Mouse (Mus musculus): Measurements from ENCODE around the gene Gm49403. TPM values are rescaled to one million over a fixed set of nuclear protein-coding genes. Genes with fewer than 3 reads are reported as not detected.

The Gm49403 gene
- polyA plus RNA-seq, 1 experiment, result not detected

DNA sequence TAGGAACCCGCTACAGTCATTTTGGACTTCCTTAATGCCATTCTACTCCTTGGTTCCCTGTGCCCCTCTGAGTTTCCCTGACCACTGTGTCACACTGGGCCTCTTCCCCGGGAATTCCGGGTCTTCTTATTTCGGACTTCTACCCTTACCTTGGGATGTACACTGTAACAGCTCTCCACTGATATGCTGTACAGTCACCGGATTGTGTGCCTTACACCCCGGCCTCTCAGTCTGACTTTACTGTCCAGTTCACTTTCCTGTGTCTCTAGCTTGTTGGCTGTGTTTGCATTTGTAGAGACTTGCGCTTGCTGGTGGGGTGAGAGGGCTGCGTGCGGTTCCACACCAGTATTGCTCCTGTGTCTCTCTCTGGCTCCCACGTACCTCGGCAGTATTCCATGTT is 46.4 kb downstream of the Gm49403 start:
- Histone ChIP-seq H3ac (ENCODE audit: control insufficient read depth, insufficient read length, low read depth) (peak overlapping the region; percentile 73), H3K36me3 (ENCODE audit: control insufficient read depth, insufficient read depth) (peaks cover 19% of the 10 kb centered on the region), H3K4me3 (ENCODE audit: insufficient read depth, poor library complexity, severe bottlenecking) (peak overlapping the region; percentile 59), H3K79me3 (ENCODE audit: low read depth) (peaks cover 10% of the 10 kb centered on the region), H3K79me2 (ENCODE audit: control insufficient read depth, insufficient read depth) (peaks cover 17% of the 10 kb centered on the region), H3K27me3 (ENCODE audit: control insufficient read depth, insufficient read depth, insufficient read length) (no peaks in the 10 kb centered on the region)
- TF ChIP-seq CTCF (IDR thresholded peaks at IDR 0.05; ENCODE audit: control insufficient read depth, insufficient read depth, insufficient read length) (no peak), CEBPB (IDR thresholded peaks at IDR 0.05; ENCODE audit: low read depth) (no peak), MYOG (IDR thresholded peaks at IDR 0.05; ENCODE audit: control insufficient read depth, extremely low read depth, insufficient read length) (no peak), USF1 (IDR thresholded peaks at IDR 0.05; ENCODE audit: low read depth) (no peak), FOSL1 (IDR thresholded peaks at IDR 0.05; ENCODE audit: insufficient read depth, low read length, poor library complexity, severe bottlenecking) (no peak), MYOD1 (IDR thresholded peaks at IDR 0.05; ENCODE audit: control insufficient read depth, insufficient read length, low read depth) (no peak), MAX (IDR thresholded peaks at IDR 0.05) (no peak)

DNA sequence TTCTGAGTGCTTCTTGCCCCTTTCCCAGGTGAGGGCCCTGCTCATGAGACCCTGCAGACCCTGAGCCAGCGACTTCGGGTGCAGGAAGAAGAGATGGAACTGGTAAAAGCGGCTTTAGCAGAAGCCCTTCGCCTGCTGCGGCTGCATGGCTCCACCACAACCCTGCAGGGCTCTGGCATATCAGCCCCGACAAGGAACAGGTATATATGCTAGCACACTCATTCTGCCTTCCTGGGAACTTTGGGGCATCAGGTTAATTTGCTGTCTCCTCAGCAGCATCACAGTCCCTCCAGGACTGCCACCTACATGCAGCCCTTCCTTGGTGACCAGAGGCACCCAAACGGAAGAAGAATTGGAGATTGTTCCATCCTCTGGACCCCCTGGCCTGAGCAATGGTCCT is 47.0 kb downstream of the Gm49403 start:
- Histone ChIP-seq H3K27me3 (ENCODE audit: control insufficient read depth, insufficient read depth, insufficient read length) (no peaks in the 10 kb centered on the region), H3K79me3 (ENCODE audit: low read depth) (peaks cover 10% of the 10 kb centered on the region), H3K4me3 (ENCODE audit: insufficient read depth, poor library complexity, severe bottlenecking) (no peak overlapping the region), H3K79me2 (ENCODE audit: control insufficient read depth, insufficient read depth) (peaks cover 17% of the 10 kb centered on the region), H3ac (ENCODE audit: control insufficient read depth, insufficient read length, low read depth) (peak overlapping the region; percentile 73), H3K36me3 (ENCODE audit: control insufficient read depth, insufficient read depth) (peaks cover 25% of the 10 kb centered on the region)
- no peak for TF ChIP-seq USF1 (IDR thresholded peaks at IDR 0.05; ENCODE audit: low read depth)

DNA sequence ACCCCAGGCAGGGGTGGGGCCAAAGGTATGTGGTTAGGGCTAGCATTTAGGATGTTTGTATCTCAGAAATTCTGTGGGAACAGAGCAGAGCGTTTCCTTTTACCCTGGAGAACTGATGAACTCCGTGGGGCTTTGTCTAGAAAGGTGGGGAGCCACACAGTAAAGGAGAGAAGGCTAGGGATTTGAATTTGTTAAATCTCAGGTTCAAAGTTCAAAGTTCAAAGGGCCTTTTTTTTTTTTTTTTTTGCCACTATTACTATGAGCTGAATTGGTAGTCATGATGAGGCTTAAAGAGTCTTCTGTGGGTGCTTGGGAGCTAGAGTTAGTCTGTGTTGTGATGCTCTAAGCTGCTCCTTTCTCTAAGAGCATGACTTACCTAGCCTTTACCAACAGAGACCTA is 53.0 kb downstream of the Gm49403 start:
- TF ChIP-seq MYOG (IDR thresholded peaks at IDR 0.05; ENCODE audit: control insufficient read depth, extremely low read depth, insufficient read length) (no peak), MYOD1 (IDR thresholded peaks at IDR 0.05; ENCODE audit: control insufficient read depth, insufficient read length, low read depth) (no peak)
- no peak overlapping the region for H3K4me3 ChIP-seq (ENCODE audit: insufficient read depth, poor library complexity, severe bottlenecking)
- H3K36me3 ChIP-seq (ENCODE audit: control insufficient read depth, insufficient read depth), result peaks cover 59% of the 10 kb centered on the region
- peaks cover 7% of the 10 kb centered on the region for H3K79me2 ChIP-seq (ENCODE audit: control insufficient read depth, insufficient read depth)
- peaks cover 1% of the 10 kb centered on the region for H3K79me3 ChIP-seq (ENCODE audit: low read depth)
- H3ac ChIP-seq (ENCODE audit: control insufficient read depth, insufficient read length, low read depth), result no peak overlapping the region
- no peaks in the 10 kb centered on the region for H3K27me3 ChIP-seq (ENCODE audit: control insufficient read depth, insufficient read depth, insufficient read length)

Small RNA genes within 50 kb of the gene (microRNA-seq; reads per million reads assigned to microRNA genes)
- gene Mir5136 (ENCODE audit: borderline microRNAs expressed), result not detected

Other genes starting within 250 kb of the Gm49403 start
- gene Chrm1, start 220.1 kb upstream of the Gm49403 start, polyA plus RNA-seq (2012; fragmentation: generic; extraction: Trizol), result not detected
- 207 TPM for gene Slc3a2, start 160.6 kb upstream of the Gm49403 start, polyA plus RNA-seq (2012; fragmentation: generic; extraction: Trizol)
- gene Wdr74, start 148.1 kb upstream of the Gm49403 start, polyA plus RNA-seq (2012; fragmentation: generic; extraction: Trizol), result 116 TPM
- gene 1700092M07Rik, start 143.2 kb upstream of the Gm49403 start, polyA plus RNA-seq (2012; fragmentation: generic; extraction: Trizol), result 1.7 TPM
- 32.9 TPM for gene Stx5a, start 142.5 kb upstream of the Gm49403 start, polyA plus RNA-seq (2012; fragmentation: generic; extraction: Trizol)
- 78.5 TPM for gene Nxf1, start 126.9 kb upstream of the Gm49403 start, polyA plus RNA-seq (2012; fragmentation: generic; extraction: Trizol)
- gene Tmem223, start 112.9 kb upstream of the Gm49403 start, polyA plus RNA-seq (2012; fragmentation: generic; extraction: Trizol), result 58.2 TPM
- gene Tmem179b, start 109.5 kb upstream of the Gm49403 start, polyA plus RNA-seq (2012; fragmentation: generic; extraction: Trizol), result 28.7 TPM
- gene Taf6l, start 97.5 kb upstream of the Gm49403 start, polyA plus RNA-seq (2012; fragmentation: generic; extraction: Trizol), result 28.5 TPM
- 178 TPM for gene Polr2g, start 85.4 kb upstream of the Gm49403 start, polyA plus RNA-seq (2012; fragmentation: generic; extraction: Trizol)
- gene Zbtb3, start 81.4 kb upstream of the Gm49403 start, polyA plus RNA-seq (2012; fragmentation: generic; extraction: Trizol), result 3.6 TPM
- gene Ttc9c, start 64.6 kb upstream of the Gm49403 start, polyA plus RNA-seq (2012; fragmentation: generic; extraction: Trizol), result 17.7 TPM
- 45.5 TPM for gene Hnrnpul2, start 63.9 kb upstream of the Gm49403 start, polyA plus RNA-seq (2012; fragmentation: generic; extraction: Trizol)
- gene AC129217.1, start 54.2 kb upstream of the Gm49403 start, polyA plus RNA-seq (2012; fragmentation: generic; extraction: Trizol), result 0.54 TPM
- 5.4 TPM for gene Bscl2, start 46.5 kb upstream of the Gm49403 start, polyA plus RNA-seq (2012; fragmentation: generic; extraction: Trizol)
- gene Gng3, start 44.7 kb upstream of the Gm49403 start, polyA plus RNA-seq (2012; fragmentation: generic; extraction: Trizol), result 0.20 TPM
- gene Lrrn4cl, start 33.2 kb upstream of the Gm49403 start, polyA plus RNA-seq (2012; fragmentation: generic; extraction: Trizol), result 0.25 TPM
- 169 TPM for gene Ubxn1, start 12.4 kb upstream of the Gm49403 start, polyA plus RNA-seq (2012; fragmentation: generic; extraction: Trizol)
- gene Uqcc3, start 3.0 kb upstream of the Gm49403 start, polyA plus RNA-seq (2012; fragmentation: generic; extraction: Trizol), result 34.4 TPM
- 8.6 TPM for gene Lbhd1, start 198 bp upstream of the Gm49403 start, polyA plus RNA-seq (2012; fragmentation: generic; extraction: Trizol)
- gene 1810009A15Rik, start 4.9 kb downstream of the Gm49403 start, polyA plus RNA-seq (2012; fragmentation: generic; extraction: Trizol), result 175 TPM
- 0.61 TPM for gene Gm49416, start 5.0 kb downstream of the Gm49403 start, polyA plus RNA-seq (2012; fragmentation: generic; extraction: Trizol)
- 48.0 TPM for gene Ints5, start 9.1 kb downstream of the Gm49403 start, polyA plus RNA-seq (2012; fragmentation: generic; extraction: Trizol)
- 117 TPM for gene Ganab, start 14.1 kb downstream of the Gm49403 start, polyA plus RNA-seq (2012; fragmentation: generic; extraction: Trizol)
- 60.1 TPM for gene B3gat3, start 36.4 kb downstream of the Gm49403 start, polyA plus RNA-seq (2012; fragmentation: generic; extraction: Trizol)
- gene Rom1, start 45.4 kb downstream of the Gm49403 start, polyA plus RNA-seq (2012; fragmentation: generic; extraction: Trizol), result 10.4 TPM
- 28.7 TPM for gene Eml3, start 45.6 kb downstream of the Gm49403 start, polyA plus RNA-seq (2012; fragmentation: generic; extraction: Trizol)
- gene Mta2, start 57.9 kb downstream of the Gm49403 start, polyA plus RNA-seq (2012; fragmentation: generic; extraction: Trizol), result 109 TPM
- gene Tut1, start 69.9 kb downstream of the Gm49403 start, polyA plus RNA-seq (2012; fragmentation: generic; extraction: Trizol), result 24.2 TPM
- 1,028 TPM for gene Eef1g, start 83.1 kb downstream of the Gm49403 start, polyA plus RNA-seq (2012; fragmentation: generic; extraction: Trizol)
- gene Ahnak, start 105.4 kb downstream of the Gm49403 start, polyA plus RNA-seq (2012; fragmentation: generic; extraction: Trizol), result 86.8 TPM
- not detected for gene Scgb1a1, start 204.0 kb downstream of the Gm49403 start, polyA plus RNA-seq (2012; fragmentation: generic; extraction: Trizol)